Mouse (Mus musculus): ENCODE data around the gene Rad51d.
"Not testable (repeated sequence)": the region's sequence is repeated elsewhere in the genome, so short reads cannot be mapped to it uniquely, and the experiment has no call there.

The Rad51d gene

DNA sequence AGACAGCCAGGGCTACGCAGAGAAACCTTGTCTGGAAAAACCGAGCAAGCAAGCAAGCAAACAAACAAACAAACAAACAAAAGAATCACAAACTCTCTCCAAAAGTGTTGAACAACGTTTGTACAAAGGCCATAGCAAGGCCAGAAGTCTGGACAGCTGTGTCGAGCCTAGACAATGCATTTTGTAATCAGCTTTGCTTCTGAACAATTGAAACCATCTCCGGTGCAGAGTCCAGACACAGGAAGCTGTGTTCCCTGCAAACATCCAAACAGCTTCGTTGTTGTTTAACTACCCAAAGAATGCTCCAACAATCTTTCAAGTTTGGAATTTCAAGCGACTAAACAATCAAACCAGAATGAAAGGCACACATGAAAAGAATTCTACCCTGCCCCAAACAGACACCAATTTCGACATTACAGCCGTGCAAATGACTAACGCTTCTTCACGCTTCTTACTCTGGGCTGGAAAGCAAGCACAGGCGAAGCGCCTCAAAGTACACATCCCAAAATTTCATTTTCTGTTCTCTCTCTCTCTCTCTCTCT, 33.0 kb downstream of the Rad51d start:
- DNase-seq (ENCODE audit: low read depth in 2 of 2, low spot score in 2 of 2), result no peak

DNA sequence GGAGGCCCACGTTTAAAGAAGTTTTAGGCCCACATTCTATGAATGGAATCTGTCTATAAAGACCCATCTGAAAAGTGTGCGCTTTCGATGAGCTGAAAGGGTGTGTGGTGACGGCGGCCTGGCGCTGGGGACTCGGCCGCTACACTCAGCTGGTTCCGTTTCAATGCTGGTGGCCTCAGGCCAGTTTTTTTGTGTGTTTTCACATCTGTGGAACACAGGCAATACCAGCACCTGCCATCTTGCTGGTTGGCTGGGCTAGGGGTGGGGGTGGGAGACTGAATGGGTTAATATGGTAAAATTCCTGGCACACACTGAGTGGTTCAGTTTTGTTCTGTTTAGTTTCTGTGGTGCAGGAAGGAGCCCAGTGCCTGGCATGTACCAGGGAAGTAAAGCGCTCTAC, 34.4 kb downstream of the Rad51d start:
- DNase-seq (ENCODE audit: low read depth in 2 of 2, low spot score in 2 of 2), result no peak

- no peak for DNase-seq (ENCODE audit: low read depth in 2 of 2, low spot score in 2 of 2)
Observed at GRCm38 (mm10) chr11:82855327-82855973, 35.0 kb downstream of the Rad51d start.

GRCm38 (mm10) chr11:82854111-82854510, 36.3 kb downstream of the Rad51d start:
- no peak for DNase-seq (ENCODE audit: low read depth in 2 of 2, low spot score in 2 of 2)

DNA sequence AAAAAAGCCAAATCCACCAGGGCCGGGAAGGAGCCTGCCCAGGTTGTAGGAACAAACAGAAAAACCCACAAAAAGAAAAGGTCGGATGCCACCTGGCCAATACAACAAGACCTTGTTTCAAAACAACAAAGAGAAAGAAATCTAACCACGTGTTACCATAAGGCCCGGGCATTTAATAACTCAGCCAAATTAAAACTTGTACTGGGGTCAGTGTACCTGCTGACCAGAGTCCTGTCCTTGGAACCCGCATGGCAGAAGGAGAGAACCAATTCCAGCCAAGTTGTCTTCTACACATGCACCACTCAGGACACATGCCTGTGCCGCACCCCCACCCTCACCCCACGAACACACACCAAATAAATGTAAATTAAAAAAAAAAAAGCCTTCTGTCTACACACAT, 37.5 kb downstream of the Rad51d start:
- no peak for DNase-seq (ENCODE audit: low read depth in 2 of 2, low spot score in 2 of 2)

- DNase-seq (ENCODE audit: low read depth in 2 of 2, low spot score in 2 of 2), result no peak
Observed at GRCm38 (mm10) chr11:82852540-82852939, 37.9 kb downstream of the Rad51d start.

GRCm38 (mm10) chr11:82852115-82852514, 38.3 kb downstream of the Rad51d start:
- DNase-seq (ENCODE audit: low read depth in 2 of 2, low spot score in 2 of 2), result no peak

DNA sequence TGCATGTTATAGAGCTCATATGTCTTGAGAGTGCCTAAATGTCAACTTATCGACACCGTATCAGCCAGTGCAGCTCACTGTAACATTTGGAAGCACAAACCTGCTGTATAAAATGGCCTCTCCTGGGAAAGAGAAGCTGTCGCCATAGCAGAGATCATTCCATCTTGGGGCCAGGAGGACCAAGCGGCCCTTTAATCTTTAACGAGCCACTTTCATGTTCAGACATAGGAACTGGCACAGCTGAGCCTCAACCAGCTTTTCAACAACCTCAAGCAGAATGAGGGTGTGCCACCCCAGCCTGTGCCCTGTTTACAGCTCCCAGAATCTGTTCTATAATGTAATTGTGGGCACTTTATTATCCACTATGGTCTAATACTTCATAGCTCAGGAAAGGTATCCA, 40.2 kb downstream of the Rad51d start:
- DNase-seq (ENCODE audit: low read depth in 2 of 2, low spot score in 2 of 2), result no peak

GRCm38 (mm10) chr11:82847571-82848000, 42.8 kb downstream of the Rad51d start:
- no peak for DNase-seq (ENCODE audit: low read depth in 2 of 2, low spot score in 2 of 2)

DNA sequence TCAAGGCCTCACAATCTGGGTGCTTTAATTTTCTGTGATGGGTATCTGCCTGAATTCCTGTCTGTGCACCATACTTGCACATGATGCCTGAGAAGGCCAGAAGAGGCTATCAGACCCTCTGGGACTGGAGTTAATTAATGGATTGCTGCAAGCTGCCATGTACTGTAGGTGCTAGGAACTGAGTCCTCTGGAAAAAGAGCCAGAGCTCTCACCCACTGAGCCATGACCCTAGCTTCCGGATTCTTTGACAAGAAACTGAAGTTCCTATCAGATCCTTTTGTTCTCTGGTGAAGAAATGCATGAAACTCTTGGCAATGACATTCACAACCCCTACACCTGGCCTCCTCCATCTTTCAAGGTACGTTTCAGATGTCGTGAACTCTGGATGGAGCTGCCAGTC, 43.5 kb downstream of the Rad51d start:
- no peak for DNase-seq (ENCODE audit: low read depth in 2 of 2, low spot score in 2 of 2)

DNA sequence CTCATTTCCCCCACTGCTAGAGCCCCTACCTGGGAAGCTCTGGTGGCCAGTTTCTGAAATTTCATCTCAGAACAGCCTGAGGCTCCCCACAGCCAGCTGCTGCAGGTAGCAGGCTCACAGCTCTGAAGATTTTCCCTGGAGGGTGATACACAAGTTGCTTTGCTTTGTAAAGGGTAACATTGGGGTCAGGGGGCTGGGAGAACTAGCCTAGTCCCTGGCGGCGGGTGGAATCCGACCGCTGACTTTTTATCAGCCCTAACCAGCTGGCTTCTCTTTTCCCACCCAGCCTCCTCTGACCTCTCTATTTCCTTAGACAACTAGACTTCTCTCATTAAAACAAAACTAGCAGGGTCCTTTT, 44.4 kb downstream of the Rad51d start:
- no peak for DNase-seq (ENCODE audit: low read depth in 2 of 2, low spot score in 2 of 2)

GRCm38 (mm10) chr11:82845415-82846078, 44.9 kb downstream of the Rad51d start:
- no peak for DNase-seq (ENCODE audit: low read depth in 2 of 2, low spot score in 2 of 2)

DNA sequence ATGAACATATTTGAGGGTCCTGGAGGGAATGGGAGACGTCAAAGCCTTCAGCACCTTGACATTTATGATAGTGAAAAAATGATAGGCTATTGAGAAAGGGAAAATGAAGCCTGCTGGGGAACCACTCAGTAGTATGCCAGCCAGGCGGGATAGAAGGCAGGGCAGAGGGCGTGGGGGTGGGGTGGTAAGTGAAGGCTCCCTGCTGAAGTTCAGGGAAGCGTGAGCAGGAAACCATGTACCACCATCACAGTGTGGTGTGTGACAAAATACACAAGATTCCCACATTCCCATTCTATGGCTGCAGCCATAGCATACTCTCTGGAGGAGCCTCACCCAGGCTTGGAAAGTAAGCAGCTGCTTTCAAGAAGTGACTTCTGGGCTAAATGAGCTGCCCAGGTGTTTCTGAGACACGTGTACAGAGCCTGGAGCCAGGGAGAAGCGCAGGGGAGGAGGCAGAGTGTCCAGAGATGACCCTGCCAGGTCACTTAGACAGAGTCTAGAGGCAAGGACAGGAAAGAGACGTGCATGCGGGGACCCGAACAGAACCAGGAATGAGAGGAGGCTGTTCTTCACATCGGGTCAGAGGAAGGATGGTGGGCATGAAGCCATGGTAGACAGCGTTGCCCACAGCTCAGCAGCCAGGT, 45.5 kb downstream of the Rad51d start:
- DNase-seq (ENCODE audit: low read depth in 2 of 2, low spot score in 2 of 2), result no peak

GRCm38 (mm10) chr11:82838511-82838910, 51.9 kb downstream of the Rad51d start:
- no peak for DNase-seq (ENCODE audit: low read depth in 2 of 2, low spot score in 2 of 2)

- no peak for DNase-seq (ENCODE audit: low read depth in 2 of 2, low spot score in 2 of 2)
Observed at GRCm38 (mm10) chr11:82837848-82838247, 52.6 kb downstream of the Rad51d start.

- DNase-seq (ENCODE audit: low read depth in 2 of 2, low spot score in 2 of 2), result no peak
Observed at GRCm38 (mm10) chr11:82837192-82837591, 53.2 kb downstream of the Rad51d start.

DNA sequence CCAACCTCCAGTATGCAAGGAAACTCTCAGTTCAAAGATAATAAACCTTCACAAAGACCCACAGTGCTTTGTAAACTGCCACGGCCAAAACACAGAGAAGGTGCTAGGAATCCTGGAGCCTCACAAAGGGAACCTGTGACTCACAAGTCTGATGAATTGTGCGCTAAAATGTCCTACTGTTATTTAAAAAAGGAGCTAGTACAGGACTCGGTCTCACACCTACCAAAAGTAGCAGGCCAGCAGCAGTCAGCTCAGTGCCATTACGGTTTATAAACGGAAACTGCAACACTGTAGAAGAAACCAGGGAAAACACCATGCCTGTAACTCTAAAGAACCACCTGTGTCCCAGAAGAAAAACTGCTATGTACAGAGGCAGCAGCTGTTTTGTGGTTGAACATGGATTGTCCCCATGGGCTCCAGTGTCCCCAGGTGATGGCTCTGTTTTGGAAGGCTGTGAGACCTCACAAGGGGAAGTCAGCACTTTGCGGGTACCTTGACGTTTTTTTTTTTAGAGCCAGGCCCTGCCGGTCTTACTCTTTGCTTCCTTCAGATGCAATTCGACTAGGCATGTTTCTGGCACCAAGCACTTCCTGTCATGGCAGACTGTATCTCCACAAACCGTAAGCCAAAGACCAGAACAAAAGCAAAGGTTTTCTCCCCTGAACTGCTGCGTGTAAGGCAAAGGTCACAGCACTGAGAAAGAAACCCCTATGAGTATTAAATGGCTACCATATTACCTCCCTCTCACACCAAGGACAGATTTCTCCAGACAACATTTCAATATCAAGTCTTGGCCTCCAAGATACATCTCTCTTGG, 54.6 kb downstream of the Rad51d start:
- DNase-seq (ENCODE audit: low read depth in 2 of 2, low spot score in 2 of 2), result no peak

- not testable (repeated sequence) for DNase-seq (ENCODE audit: low read depth in 2 of 2, low spot score in 2 of 2)
Observed at GRCm38 (mm10) chr11:82834359-82834758, 56.1 kb downstream of the Rad51d start.

- DNase-seq (ENCODE audit: low read depth in 2 of 2, low spot score in 2 of 2), result no peak
Observed at GRCm38 (mm10) chr11:82833929-82834328, 56.5 kb downstream of the Rad51d start.

GRCm38 (mm10) chr11:82832402-82832801, 58.0 kb downstream of the Rad51d start:
- not testable (repeated sequence) for DNase-seq (ENCODE audit: low read depth in 2 of 2, low spot score in 2 of 2)
